Mouse (Mus musculus) liver, embryonic 14.5 days (tissue): ENCODE measurements around the gene Arl4d.

Source experiments
- CTCF ChIP-seq: IDR thresholded peaks from 2 replicates; pipeline ENCODE4 v1.5.1; 2016; ENCODE audit warnings: antibody characterized with exemption, low read depth, control low read depth
- EP300 ChIP-seq: IDR thresholded peaks from 2 replicates; pipeline ENCODE4 v1.6.1; 2016; ENCODE audit warnings: antibody characterized with exemption, low read depth

- TF ChIP-seq EP300 (no peak), CTCF (no peak)
These were observed 3.4 kb downstream of the Arl4d start for GRCm38 (mm10) chr11:101668546-101669261.
